Mouse (Mus musculus): ENCODE results near the gene Pex14. TPM values are rescaled to one million over a fixed set of nuclear protein-coding genes. Genes with fewer than 3 reads are reported as not detected.

Pex14 gene
- polyA plus RNA-seq, 1 experiment from 2014 or later = 29.0 TPM

- Histone ChIP-seq H3K27me3 (ENCODE audit: control insufficient read depth, insufficient read depth, low read length) (no peaks in the 10 kb centered on the region), H3K4me2 (ENCODE audit: low read depth, low read length) (no peak overlapping the region), H3K4me1 (ENCODE audit: control insufficient read depth, insufficient read depth, low read length) (no peaks in the 10 kb centered on the region; the same call in 1 of the 2 replicates), H3K9ac (replicated peaks; ENCODE audit: low read length) (no peak overlapping the region), H3K4me3 (ENCODE audit: low read depth, low read length) (no peak overlapping the region), H3K27ac (replicated peaks; ENCODE audit: low read depth, low read length) (no peak overlapping the region), H3K9me3 (replicated peaks; ENCODE audit: control insufficient read depth, low read length) (no peaks in the 10 kb centered on the region), H3K36me3 (replicated peaks; ENCODE audit: control insufficient read depth, insufficient read depth, low read depth, low read length) (no peaks in the 10 kb centered on the region)
- WGBS = 38% methylated on average over 6 of the region's 6 CpGs
- peak; percentile 59 for DNase-seq (ENCODE audit: low spot score)
- ATAC-seq (replicated peaks; ENCODE audit: insufficient number of reproducible peaks, low FRiP score, low TSS enrichment, low read depth) = no peak; the same call in 1 of the 2 replicates
Measured at GRCm38 (mm10) chr4:149040289-149040688, 59.4 kb downstream of the Pex14 start.

DNA sequence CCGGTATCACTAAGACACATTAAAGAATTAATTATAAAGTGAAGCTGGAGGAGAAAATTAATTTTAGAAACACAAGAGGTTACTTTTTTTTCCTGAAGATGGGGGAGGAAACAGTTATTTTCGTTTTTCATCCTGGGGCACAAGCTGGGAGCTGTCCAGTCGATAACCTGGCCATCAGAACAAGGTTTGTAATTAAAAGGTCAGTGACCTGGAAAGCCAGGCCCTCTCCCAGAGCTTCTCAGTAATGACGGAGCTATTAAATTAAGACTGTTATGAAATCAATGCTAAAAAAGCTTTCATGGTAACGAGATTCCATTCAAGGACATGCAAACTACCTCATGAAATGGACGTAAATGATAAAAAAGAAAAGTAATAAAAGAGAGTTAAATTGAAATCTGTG, 62.0 kb downstream of the Pex14 start:
- WGBS = 31% methylated on average over 6 of the region's 6 CpGs
- no peaks in the 10 kb centered on the region for H3K36me3 ChIP-seq (replicated peaks; ENCODE audit: control insufficient read depth, insufficient read depth, low read depth, low read length)
- H3K9ac ChIP-seq (replicated peaks; ENCODE audit: low read length) = no peak overlapping the region
- ATAC-seq (replicated peaks; ENCODE audit: insufficient number of reproducible peaks, low FRiP score, low TSS enrichment, low read depth) (no peak), DNase-seq (ENCODE audit: low spot score) (no peak)
- no peak overlapping the region for H3K4me2 ChIP-seq (ENCODE audit: low read depth, low read length)
- no peak overlapping the region for H3K4me3 ChIP-seq (ENCODE audit: low read depth, low read length)
- no peaks in the 10 kb centered on the region for H3K27me3 ChIP-seq (ENCODE audit: control insufficient read depth, insufficient read depth, low read length)
- no peaks in the 10 kb centered on the region for H3K9me3 ChIP-seq (replicated peaks; ENCODE audit: control insufficient read depth, low read length)
- H3K4me1 ChIP-seq (ENCODE audit: control insufficient read depth, insufficient read depth, low read length) = no peaks in the 10 kb centered on the region; the same call in 1 of the 2 replicates
- H3K27ac ChIP-seq (replicated peaks; ENCODE audit: low read depth, low read length) = no peak overlapping the region

- Histone ChIP-seq H3K27me3 (ENCODE audit: control insufficient read depth, insufficient read depth, low read length) (no peaks in the 10 kb centered on the region), H3K27ac (replicated peaks; ENCODE audit: low read depth, low read length) (no peak overlapping the region), H3K9ac (replicated peaks; ENCODE audit: low read length) (no peak overlapping the region), H3K4me2 (ENCODE audit: low read depth, low read length) (no peak overlapping the region), H3K9me3 (replicated peaks; ENCODE audit: control insufficient read depth, low read length) (no peaks in the 10 kb centered on the region), H3K36me3 (replicated peaks; ENCODE audit: control insufficient read depth, insufficient read depth, low read depth, low read length) (no peaks in the 10 kb centered on the region), H3K4me3 (ENCODE audit: low read depth, low read length) (no peak overlapping the region), H3K4me1 (ENCODE audit: control insufficient read depth, insufficient read depth, low read length) (no peaks in the 10 kb centered on the region; the same call in 1 of the 2 replicates)
- WGBS = 68% methylated on average over 9 of the region's 9 CpGs
- ATAC-seq (replicated peaks; ENCODE audit: insufficient number of reproducible peaks, low FRiP score, low TSS enrichment, low read depth) (no peak), DNase-seq (ENCODE audit: low spot score) (no peak)
Measured at GRCm38 (mm10) chr4:149036592-149036991, 63.1 kb downstream of the Pex14 start.

- DNase-seq (ENCODE audit: low spot score) = no peak
- 87% methylated on average over 4 of the region's 4 CpGs for WGBS
- H3K27ac ChIP-seq (replicated peaks; ENCODE audit: low read depth, low read length) = no peak overlapping the region
Measured at GRCm38 (mm10) chr4:149031507-149031906, 68.2 kb downstream of the Pex14 start.

GRCm38 (mm10) chr4:149027571-149027970, 72.1 kb downstream of the Pex14 start:
- DNase-seq (ENCODE audit: low spot score) = no peak
- H3K27me3 ChIP-seq (ENCODE audit: control insufficient read depth, insufficient read depth, low read length) = no peaks in the 10 kb centered on the region
- H3K4me1 ChIP-seq (ENCODE audit: control insufficient read depth, insufficient read depth, low read length) = no peaks in the 10 kb centered on the region
- no peak overlapping the region for H3K9ac ChIP-seq (replicated peaks; ENCODE audit: low read length)
- WGBS = 46% methylated on average over 9 of the region's 9 CpGs
- H3K4me3 ChIP-seq (ENCODE audit: low read depth, low read length) = no peak overlapping the region
- no peak overlapping the region for H3K27ac ChIP-seq (replicated peaks; ENCODE audit: low read depth, low read length)
- no peaks in the 10 kb centered on the region for H3K9me3 ChIP-seq (replicated peaks; ENCODE audit: control insufficient read depth, low read length)
- ATAC-seq (replicated peaks; ENCODE audit: insufficient number of reproducible peaks, low FRiP score, low TSS enrichment, low read depth) = no peak
- no peaks in the 10 kb centered on the region for H3K36me3 ChIP-seq (replicated peaks; ENCODE audit: control insufficient read depth, insufficient read depth, low read depth, low read length)
- H3K4me2 ChIP-seq (ENCODE audit: low read depth, low read length) = no peak overlapping the region

More at GRCm38 (mm10) chr4:149031507-149031906, 68.2 kb downstream of the Pex14 start:
- Histone ChIP-seq H3K4me3 (ENCODE audit: low read depth, low read length) (no peak overlapping the region), H3K9ac (replicated peaks; ENCODE audit: low read length) (no peak overlapping the region), H3K36me3 (replicated peaks; ENCODE audit: control insufficient read depth, insufficient read depth, low read depth, low read length) (no peaks in the 10 kb centered on the region), H3K4me2 (ENCODE audit: low read depth, low read length) (no peak overlapping the region), H3K9me3 (replicated peaks; ENCODE audit: control insufficient read depth, low read length) (no peaks in the 10 kb centered on the region), H3K4me1 (ENCODE audit: control insufficient read depth, insufficient read depth, low read length) (no peaks in the 10 kb centered on the region), H3K27me3 (ENCODE audit: control insufficient read depth, insufficient read depth, low read length) (no peaks in the 10 kb centered on the region)
- ATAC-seq (replicated peaks; ENCODE audit: insufficient number of reproducible peaks, low FRiP score, low TSS enrichment, low read depth) = no peak

DNA sequence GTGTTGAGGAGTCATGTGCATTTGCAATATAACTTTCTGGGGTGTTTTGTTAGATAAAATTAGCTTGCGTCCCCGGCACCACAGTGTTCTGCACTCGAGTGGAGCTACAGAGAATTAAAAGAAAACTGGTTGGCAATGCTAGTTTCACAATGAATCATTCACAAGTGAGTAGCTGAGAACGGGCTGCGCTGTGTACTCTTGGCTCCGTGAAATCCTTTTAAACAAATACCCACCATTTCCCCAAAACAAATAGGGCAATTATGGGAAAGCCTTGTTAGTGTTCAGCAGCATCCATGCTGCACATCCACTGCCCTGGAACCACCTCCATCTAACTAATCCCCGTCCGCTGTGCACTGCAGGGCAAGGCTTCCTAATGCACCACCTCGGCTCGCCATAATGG, 74.4 kb downstream of the Pex14 start:
- H3K4me3 ChIP-seq (ENCODE audit: low read depth, low read length) = no peak overlapping the region
- H3K4me2 ChIP-seq (ENCODE audit: low read depth, low read length) = no peak overlapping the region
- no peaks in the 10 kb centered on the region for H3K4me1 ChIP-seq (ENCODE audit: control insufficient read depth, insufficient read depth, low read length)
- WGBS = 79% methylated on average over 10 of the region's 10 CpGs
- H3K27me3 ChIP-seq (ENCODE audit: control insufficient read depth, insufficient read depth, low read length) = no peaks in the 10 kb centered on the region
- no peak for ATAC-seq (replicated peaks; ENCODE audit: insufficient number of reproducible peaks, low FRiP score, low TSS enrichment, low read depth)
- no peak overlapping the region for H3K27ac ChIP-seq (replicated peaks; ENCODE audit: low read depth, low read length)
- no peaks in the 10 kb centered on the region for H3K9me3 ChIP-seq (replicated peaks; ENCODE audit: control insufficient read depth, low read length)
- no peak for DNase-seq (ENCODE audit: low spot score)
- H3K36me3 ChIP-seq (replicated peaks; ENCODE audit: control insufficient read depth, insufficient read depth, low read depth, low read length) = no peaks in the 10 kb centered on the region
- H3K9ac ChIP-seq (replicated peaks; ENCODE audit: low read length) = no peak overlapping the region

GRCm38 (mm10) chr4:149021021-149021420, 78.7 kb downstream of the Pex14 start:
- DNase-seq (ENCODE audit: low spot score) (no peak), ATAC-seq (replicated peaks; ENCODE audit: insufficient number of reproducible peaks, low FRiP score, low TSS enrichment, low read depth) (no peak)
- Histone ChIP-seq H3K27me3 (ENCODE audit: control insufficient read depth, insufficient read depth, low read length) (no peaks in the 10 kb centered on the region), H3K9me3 (replicated peaks; ENCODE audit: control insufficient read depth, low read length) (no peaks in the 10 kb centered on the region), H3K36me3 (replicated peaks; ENCODE audit: control insufficient read depth, insufficient read depth, low read depth, low read length) (no peaks in the 10 kb centered on the region), H3K4me2 (ENCODE audit: low read depth, low read length) (no peak overlapping the region), H3K9ac (replicated peaks; ENCODE audit: low read length) (no peak overlapping the region), H3K4me1 (ENCODE audit: control insufficient read depth, insufficient read depth, low read length) (no peaks in the 10 kb centered on the region), H3K27ac (replicated peaks; ENCODE audit: low read depth, low read length) (no peak overlapping the region), H3K4me3 (ENCODE audit: low read depth, low read length) (no peak overlapping the region)

DNA sequence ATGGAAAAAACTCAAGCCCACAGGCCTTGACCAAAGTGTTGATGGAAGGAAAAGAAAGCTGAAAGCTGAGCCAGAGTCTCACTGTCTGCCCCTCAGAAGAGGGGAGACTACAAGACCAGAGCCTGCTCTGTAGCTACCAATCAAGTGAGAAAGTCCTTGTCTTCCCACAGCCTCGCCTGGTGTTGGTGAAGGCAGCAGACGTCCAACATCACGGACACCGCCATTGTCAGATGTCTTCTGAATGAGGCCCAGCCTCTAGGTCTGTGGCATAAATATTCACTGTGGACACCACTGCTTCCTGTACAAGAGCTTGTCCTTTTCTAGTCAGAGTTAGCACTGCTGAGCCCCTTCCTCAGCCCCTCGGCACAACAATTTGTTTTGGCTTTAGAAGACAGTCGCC, 80.2 kb downstream of the Pex14 start:
- Histone ChIP-seq H3K4me2 (ENCODE audit: low read depth, low read length) (no peak overlapping the region), H3K27me3 (ENCODE audit: control insufficient read depth, insufficient read depth, low read length) (no peaks in the 10 kb centered on the region), H3K36me3 (replicated peaks; ENCODE audit: control insufficient read depth, insufficient read depth, low read depth, low read length) (no peaks in the 10 kb centered on the region), H3K4me1 (ENCODE audit: control insufficient read depth, insufficient read depth, low read length) (no peaks in the 10 kb centered on the region), H3K9ac (replicated peaks; ENCODE audit: low read length) (no peak overlapping the region), H3K4me3 (ENCODE audit: low read depth, low read length) (no peak overlapping the region), H3K27ac (replicated peaks; ENCODE audit: low read depth, low read length) (no peak overlapping the region), H3K9me3 (replicated peaks; ENCODE audit: control insufficient read depth, low read length) (no peaks in the 10 kb centered on the region)
- DNase-seq (ENCODE audit: low spot score) = no peak
- ATAC-seq (replicated peaks; ENCODE audit: insufficient number of reproducible peaks, low FRiP score, low TSS enrichment, low read depth) = no peak
- WGBS = 90% methylated on average over 6 of the region's 6 CpGs
